Mouse (Mus musculus): ENCODE results near the gene Zfp37. TPM values are rescaled to one million over a fixed set of nuclear protein-coding genes. Genes with fewer than 3 reads are reported as not detected.

Gene Zfp37
- not detected for total RNA-seq (2023)

DNA sequence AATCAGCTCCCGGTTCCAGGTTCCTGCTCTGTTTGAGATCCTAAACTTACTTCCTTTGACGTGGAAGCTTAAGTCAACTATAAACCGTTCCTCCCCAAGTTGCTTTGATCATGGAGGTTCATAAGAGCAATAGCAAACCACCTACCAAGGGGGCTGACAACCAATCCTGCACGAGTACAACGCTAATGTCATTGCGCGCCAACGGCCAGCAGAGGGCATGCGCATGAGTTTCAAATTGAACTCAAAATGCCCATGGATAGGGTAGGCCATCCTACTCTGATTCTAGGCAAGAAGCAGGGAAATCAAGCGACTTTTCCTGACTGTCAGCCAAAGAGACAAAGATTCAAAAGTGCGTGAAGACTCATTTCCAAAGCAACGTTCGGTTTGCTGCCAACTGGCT lies at the start of gene Zfp37:
Zfp37 (minus strand) TSS at position 279 of the 400 bp plus-strand sequence.

DNA sequence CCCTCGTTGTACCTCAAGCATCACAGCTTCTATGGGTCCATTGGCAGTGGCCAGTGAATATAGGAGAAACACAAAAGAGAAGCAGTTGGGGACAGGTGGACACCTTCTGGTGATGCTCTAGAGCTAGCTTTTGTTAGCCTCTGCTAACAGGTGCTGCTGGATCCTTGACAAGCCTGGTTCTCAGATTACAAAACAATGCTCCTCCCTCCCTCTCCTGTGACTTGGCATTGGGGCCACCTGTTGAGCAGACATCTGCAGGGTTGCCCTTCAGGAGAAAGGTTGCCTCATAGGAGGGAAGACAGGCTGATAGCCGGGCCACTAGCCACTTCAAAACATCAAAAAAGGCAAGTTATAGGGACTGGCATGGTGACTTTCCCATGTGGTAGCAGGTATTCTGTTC lies 31.4 kb upstream of the Zfp37 start, which contains the start of gene Slc31a2:
Slc31a2 (plus strand) TSS at position 287 of the 400 bp plus-strand sequence.

DNA sequence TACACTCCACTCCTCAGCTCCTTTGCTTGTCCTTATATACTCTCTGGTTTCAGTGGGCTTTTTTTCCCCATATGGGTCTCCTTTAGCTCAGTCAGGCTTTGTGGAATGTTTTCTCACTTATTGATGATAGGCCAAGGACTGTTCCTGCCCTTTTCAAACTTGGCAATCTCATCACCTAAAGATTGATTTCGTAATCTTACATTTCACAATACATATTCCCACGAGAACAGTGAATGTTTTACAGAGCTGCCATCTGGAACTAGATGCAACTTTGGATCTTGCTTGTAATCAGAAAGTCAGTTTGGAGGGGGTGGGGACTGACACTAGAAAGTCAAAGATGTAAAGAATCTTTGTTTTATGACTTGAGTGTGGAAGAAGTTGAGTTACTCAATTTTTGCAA lies 80.0 kb downstream of the Zfp37 start, which contains the start of gene Mup21:
Mup21 (minus strand) TSS at position 53 of the 400 bp plus-strand sequence.

Other genes with a start within 250 kb of the Zfp37 start
- not detected for gene Mup20, start 176.9 kb downstream of the Zfp37 start, total RNA-seq (2023)
- not detected for gene Mup3, start 143.7 kb downstream of the Zfp37 start, total RNA-seq (2023)
- gene Mup21, start 80.2 kb downstream of the Zfp37 start, total RNA-seq (2023), result not detected
- gene Slc31a2, start 31.5 kb upstream of the Zfp37 start, total RNA-seq (2023), result 1 to 10 TPM; 5.8 to 6.2 TPM
- 100 to 1,000 TPM; 102 to 118 TPM for gene Fkbp15, start 129.5 kb upstream of the Zfp37 start, total RNA-seq (2023)
- 10 to 100 TPM in 1 of 2 experiments, 1 to 10 TPM in 1; 9.8 to 11.0 TPM for gene Slc31a1, start 129.7 kb upstream of the Zfp37 start, total RNA-seq (2023)
- 10 to 100 TPM; 60.6 to 61.7 TPM for gene Cdc26, start 177.6 kb upstream of the Zfp37 start, total RNA-seq (2023)
- 10 to 100 TPM; 27.2 to 27.4 TPM for gene Prpf4, start 177.8 kb upstream of the Zfp37 start, total RNA-seq (2023)
- gene Rnf183, start 204.2 kb upstream of the Zfp37 start, total RNA-seq (2023), result not detected
- not detected for gene Wdr31, start 239.8 kb upstream of the Zfp37 start, total RNA-seq (2023)
- 10 to 100 TPM in 1 of 2 experiments, 1 to 10 TPM in 1; 9.4 to 11.9 TPM for gene Bspry, start 249.0 kb upstream of the Zfp37 start, total RNA-seq (2023)